Mouse (Mus musculus): ENCODE results near the gene Spint3. TPM values are rescaled to one million over a fixed set of nuclear protein-coding genes. Genes with fewer than 3 reads are reported as not detected.

Gene Spint3
- total RNA-seq, 2 experiments from 2014 or later = not detected

Other genes starting within 250 kb of the Spint3 start
- gene Svs5, start 240.7 kb downstream of the Spint3 start, total RNA-seq (2015) = not detected in 2 replicates
- gene Svs5, start 240.7 kb downstream of the Spint3 start, total RNA-seq (2017) = not detected in 2 replicates
- 244 and 316 TPM in 2 replicates for gene Slpi, start 184.4 kb downstream of the Spint3 start, total RNA-seq (2015)
- gene Slpi, start 184.4 kb downstream of the Spint3 start, total RNA-seq (2017) = 39.7 and 71.6 TPM in 2 replicates
- gene Rbpjl, start 170.3 kb downstream of the Spint3 start, total RNA-seq (2015) = not detected in 2 replicates
- not detected in 2 replicates for gene Rbpjl, start 170.3 kb downstream of the Spint3 start, total RNA-seq (2017)
- gene Matn4, start 168.3 kb downstream of the Spint3 start, total RNA-seq (2015) = not detected in 2 replicates
- gene Matn4, start 168.3 kb downstream of the Spint3 start, total RNA-seq (2017) = not detected in 2 replicates
- gene Sdc4, start 129.6 kb downstream of the Spint3 start, total RNA-seq (2015) = not detected in 2 replicates
- gene Sdc4, start 129.6 kb downstream of the Spint3 start, total RNA-seq (2017) = 0.41 TPM in 1 of 2 replicates, not detected in the other
- gene Sys1, start 116.5 kb downstream of the Spint3 start, total RNA-seq (2015) = 39.1 and 39.5 TPM in 2 replicates
- gene Sys1, start 116.5 kb downstream of the Spint3 start, total RNA-seq (2017) = 11.2 and 20.0 TPM in 2 replicates
- not detected in 2 replicates for gene Gm20458, start 112.5 kb downstream of the Spint3 start, total RNA-seq (2015)
- not detected in 2 replicates for gene Gm20458, start 112.5 kb downstream of the Spint3 start, total RNA-seq (2017)
- gene Trp53tg5, start 99.7 kb downstream of the Spint3 start, total RNA-seq (2015) = not detected in 2 replicates
- not detected in 2 replicates for gene Trp53tg5, start 99.7 kb downstream of the Spint3 start, total RNA-seq (2017)
- 1.1 and 2.7 TPM in 2 replicates for gene Dbndd2, start 87.4 kb downstream of the Spint3 start, total RNA-seq (2015)
- 0.04 and 0.47 TPM in 2 replicates for gene Dbndd2, start 87.4 kb downstream of the Spint3 start, total RNA-seq (2017)
- gene Pigt, start 75.9 kb downstream of the Spint3 start, total RNA-seq (2015) = 75.1 and 80.0 TPM in 2 replicates
- 34.3 and 42.0 TPM in 2 replicates for gene Pigt, start 75.9 kb downstream of the Spint3 start, total RNA-seq (2017)
- gene Wfdc2, start 11.0 kb downstream of the Spint3 start, total RNA-seq (2015) = not detected in 2 replicates
- 1.8 TPM in 1 of 2 replicates, not detected in the other for gene Wfdc2, start 11.0 kb downstream of the Spint3 start, total RNA-seq (2017)
- gene Wfdc6a, start 12.0 kb upstream of the Spint3 start, total RNA-seq (2015) = not detected in 2 replicates
- not detected in 2 replicates for gene Wfdc6a, start 12.0 kb upstream of the Spint3 start, total RNA-seq (2017)
- not detected in 2 replicates for gene Eppin, start 20.1 kb upstream of the Spint3 start, total RNA-seq (2015)
- not detected in 2 replicates for gene Eppin, start 20.1 kb upstream of the Spint3 start, total RNA-seq (2017)
- not detected in 2 replicates for gene Wfdc6b, start 40.1 kb upstream of the Spint3 start, total RNA-seq (2015)
- gene Wfdc6b, start 40.1 kb upstream of the Spint3 start, total RNA-seq (2017) = not detected in 2 replicates
- not detected in 2 replicates for gene Wfdc8, start 40.2 kb upstream of the Spint3 start, total RNA-seq (2015)
- not detected in 2 replicates for gene Wfdc8, start 40.2 kb upstream of the Spint3 start, total RNA-seq (2017)
- 0.56 TPM in 1 of 2 replicates, not detected in the other for gene Wfdc16, start 65.3 kb upstream of the Spint3 start, total RNA-seq (2015)
- gene Wfdc16, start 65.3 kb upstream of the Spint3 start, total RNA-seq (2017) = 0.08 TPM in 1 of 2 replicates, not detected in the other
- gene Wfdc10, start 82.6 kb upstream of the Spint3 start, total RNA-seq (2015) = not detected in 2 replicates
- gene Wfdc10, start 82.6 kb upstream of the Spint3 start, total RNA-seq (2017) = not detected in 2 replicates
- not detected in 2 replicates for gene Wfdc9, start 83.1 kb upstream of the Spint3 start, total RNA-seq (2015)
- not detected in 2 replicates for gene Wfdc9, start 83.1 kb upstream of the Spint3 start, total RNA-seq (2017)
- gene Wfdc11, start 100.6 kb upstream of the Spint3 start, total RNA-seq (2015) = not detected in 2 replicates
- not detected in 2 replicates for gene Wfdc11, start 100.6 kb upstream of the Spint3 start, total RNA-seq (2017)
- not detected in 2 replicates for gene Wfdc13, start 111.6 kb upstream of the Spint3 start, total RNA-seq (2015)
- gene Wfdc13, start 111.6 kb upstream of the Spint3 start, total RNA-seq (2017) = not detected in 2 replicates
- not detected in 2 replicates for gene Spint4, start 125.0 kb upstream of the Spint3 start, total RNA-seq (2015)
- not detected in 2 replicates for gene Spint4, start 125.0 kb upstream of the Spint3 start, total RNA-seq (2017)
- gene Spint5, start 141.8 kb upstream of the Spint3 start, total RNA-seq (2015) = not detected in 2 replicates
- gene Spint5, start 141.8 kb upstream of the Spint3 start, total RNA-seq (2017) = not detected in 2 replicates
- 0.20 and 0.29 TPM in 2 replicates for gene Wfdc3, start 172.5 kb upstream of the Spint3 start, total RNA-seq (2015)
- 0.41 TPM in 1 of 2 replicates, not detected in the other for gene Wfdc3, start 172.5 kb upstream of the Spint3 start, total RNA-seq (2017)
- 24.1 and 31.3 TPM in 2 replicates for gene Dnttip1, start 172.5 kb upstream of the Spint3 start, total RNA-seq (2015)
- gene Dnttip1, start 172.5 kb upstream of the Spint3 start, total RNA-seq (2017) = 32.0 and 38.4 TPM in 2 replicates
- gene Ube2c, start 196.4 kb upstream of the Spint3 start, total RNA-seq (2015) = 271 and 279 TPM in 2 replicates
- 142 and 184 TPM in 2 replicates for gene Ube2c, start 196.4 kb upstream of the Spint3 start, total RNA-seq (2017)
- gene Tnnc2, start 206.5 kb upstream of the Spint3 start, total RNA-seq (2015) = not detected in 2 replicates
- gene Tnnc2, start 206.5 kb upstream of the Spint3 start, total RNA-seq (2017) = not detected in 2 replicates
- 0.42 and 0.49 TPM in 2 replicates for gene Snx21, start 212.4 kb upstream of the Spint3 start, total RNA-seq (2015)
- 0.37 and 0.88 TPM in 2 replicates for gene Snx21, start 212.4 kb upstream of the Spint3 start, total RNA-seq (2017)
- 13.2 and 14.2 TPM in 2 replicates for gene Acot8, start 231.4 kb upstream of the Spint3 start, total RNA-seq (2015)
- 22.2 and 26.4 TPM in 2 replicates for gene Acot8, start 231.4 kb upstream of the Spint3 start, total RNA-seq (2017)
- 4.3 and 6.7 TPM in 2 replicates for gene Zswim3, start 231.6 kb upstream of the Spint3 start, total RNA-seq (2015)
- gene Zswim3, start 231.6 kb upstream of the Spint3 start, total RNA-seq (2017) = 2.5 and 2.8 TPM in 2 replicates
- 6.3 and 9.0 TPM in 2 replicates for gene Zswim1, start 249.2 kb upstream of the Spint3 start, total RNA-seq (2015)
- gene Zswim1, start 249.2 kb upstream of the Spint3 start, total RNA-seq (2017) = 3.1 and 4.4 TPM in 2 replicates